Mouse (Mus musculus) embryonic facial prominence, embryonic 12.5 days (tissue): ENCODE results near the gene Trim50. TPM values are rescaled to one million over a fixed set of nuclear protein-coding genes. Genes with fewer than 3 reads are reported as not detected.
A peak's percentile ranks its signal among the peaks of the same experiment; 100 is the strongest.

Experiments
- ATAC-seq: fragments of 200-750 bp; cut with Nextera tagmentation; 2 replicates; pipeline ENCODE4 v1.8.0; 2017; ENCODE audit not compliant: insufficient number of reproducible peaks, insufficient read depth, low FRiP score, low TSS enrichment
- H3K27ac ChIP-seq: fragments of 300-500 bp; sonication (generic); 2 replicates; pipeline ENCODE4 v1.5.1; 2016; ENCODE audit warnings: mild to moderate bottlenecking
- H3K27me3 ChIP-seq: fragments of 300-500 bp; sonication (generic); 2 replicates; pipeline ENCODE4 v1.6.1; 2016; ENCODE audit warnings: mild to moderate bottlenecking, moderate library complexity
- H3K36me3 ChIP-seq: fragments of 300-500 bp; sonication (generic); 2 replicates; pipeline ENCODE4 v1.6.1; 2016; ENCODE audit warnings: mild to moderate bottlenecking
- H3K4me1 ChIP-seq: fragments of 300-500 bp; sonication (generic); 2 replicates; pipeline ENCODE4 v1.6.1; 2016
- H3K4me2 ChIP-seq: fragments of 300-500 bp; sonication (generic); replicated peaks from 2 replicates; pipeline ENCODE4 v1.6.1; 2016; ENCODE audit warnings: mild to moderate bottlenecking, moderate library complexity
- H3K4me3 ChIP-seq: fragments of 300-500 bp; sonication (generic); 2 replicates; pipeline ENCODE4 v1.5.1; 2016; ENCODE audit warnings: mild to moderate bottlenecking
- H3K9ac ChIP-seq: fragments of 300-500 bp; sonication (generic); 2 replicates; pipeline ENCODE4 v1.6.1; 2016; ENCODE audit warnings: mild to moderate bottlenecking, moderate library complexity
- H3K9me3 ChIP-seq: fragments of 300-500 bp; sonication (generic); 2 replicates; pipeline ENCODE4 v1.6.1; 2016; ENCODE audit warnings: mild to moderate bottlenecking, moderate library complexity
- WGBS: fragments of 180-500 bp; shearing (Covaris S2); methylation state at CpG from one replicate; pipeline ENCODE4 v1.1.7; 2016; 5-methylcytosine and 5-hydroxymethylcytosine counted together
- polyA plus RNA-seq: library from polyadenylated mRNA; unstranded; fragments of >200 nt; fragmentation: Nextera tagmentation; extraction: Ambion mirVana; gene quantifications from 2 replicates; pipeline ENCODE4 v1.2.1, GENCODE M21; 2016

Trim50 gene
- polyA plus RNA-seq: not detected in 2 replicates

GRCm38 (mm10) chr5:135352995-135353394, at the start of gene Trim50:
Trim50 (plus strand) TSS chr5:135353295.
- Histone ChIP-seq H3K4me3 (no peak within 1 kb of the TSS), H3K27ac (no peak within 1 kb of the TSS), H3K9me3 (peaks cover 13% of the 10 kb centered on the region), H3K9ac (no peak within 1 kb of the TSS), H3K27me3 (peaks cover 15% of the 10 kb centered on the region; the same call in 1 of the 2 replicates), H3K4me1 (no peaks in the 10 kb centered on the region), H3K4me2 (0 out of 2 replicates have a peak within 1 kb of the TSS, but pooled peaks have one; percentile 18), H3K36me3 (no peaks in the 10 kb centered on the region)
- 64% methylated on average over 9 of the region's 9 CpGs for WGBS
- ATAC-seq: no peak

GRCm38 (mm10) chr5:135306321-135306965, 46.7 kb upstream of the Trim50 start:
- no peaks in the 10 kb centered on the region for H3K27me3 ChIP-seq
- H3K27ac ChIP-seq: no peak overlapping the region
- 45% methylated on average over 10 of the region's 10 CpGs for WGBS
- no peak overlapping the region for H3K4me3 ChIP-seq
- H3K9me3 ChIP-seq: no peaks in the 10 kb centered on the region
- no peak overlapping the region for H3K9ac ChIP-seq
- no peak for ATAC-seq
- no peaks in the 10 kb centered on the region for H3K36me3 ChIP-seq
- H3K4me2 ChIP-seq: no peak overlapping the region
- H3K4me1 ChIP-seq: no peaks in the 10 kb centered on the region

GRCm38 (mm10) chr5:135316177-135316576, 36.9 kb upstream of the Trim50 start:
- Histone ChIP-seq H3K4me3 (no peak overlapping the region), H3K9ac (no peak overlapping the region), H3K36me3 (no peaks in the 10 kb centered on the region), H3K9me3 (no peaks in the 10 kb centered on the region), H3K4me1 (no peaks in the 10 kb centered on the region), H3K4me2 (no peak overlapping the region), H3K27ac (no peak overlapping the region), H3K27me3 (no peaks in the 10 kb centered on the region)
- 85% methylated on average over 3 of the region's 3 CpGs for WGBS
- no peak for ATAC-seq

- no peaks in the 10 kb centered on the region for H3K36me3 ChIP-seq
- no peaks in the 10 kb centered on the region for H3K9me3 ChIP-seq
- H3K4me2 ChIP-seq: no peak overlapping the region
- WGBS: 61% methylated on average over 2 of the region's 2 CpGs
- no peaks in the 10 kb centered on the region for H3K27me3 ChIP-seq
- H3K27ac ChIP-seq: no peak overlapping the region; the same call in 1 of the 2 replicates
- H3K9ac ChIP-seq: no peak overlapping the region
- H3K4me3 ChIP-seq: no peak overlapping the region
- no peaks in the 10 kb centered on the region for H3K4me1 ChIP-seq
- no peak for ATAC-seq
These were observed 33.2 kb upstream of the Trim50 start for GRCm38 (mm10) chr5:135319856-135320255.

GRCm38 (mm10) chr5:135322197-135322596, 30.9 kb upstream of the Trim50 start:
- ATAC-seq: no peak
- Histone ChIP-seq H3K27me3 (no peaks in the 10 kb centered on the region), H3K9ac (no peak overlapping the region), H3K9me3 (no peaks in the 10 kb centered on the region), H3K4me3 (no peak overlapping the region), H3K36me3 (no peaks in the 10 kb centered on the region), H3K4me1 (no peaks in the 10 kb centered on the region), H3K27ac (no peak overlapping the region), H3K4me2 (no peak overlapping the region)
- WGBS: 89% methylated on average over 1 of the region's 1 CpGs

GRCm38 (mm10) chr5:135326121-135326659, 26.9 kb upstream of the Trim50 start:
- WGBS: 11% methylated on average over 3 of the region's 3 CpGs
- H3K4me1 ChIP-seq: no peaks in the 10 kb centered on the region

GRCm38 (mm10) chr5:135329471-135329870, 23.6 kb upstream of the Trim50 start:
- ATAC-seq: no peak
- Histone ChIP-seq H3K4me3 (no peak overlapping the region), H3K4me2 (no peak overlapping the region), H3K27ac (no peak overlapping the region), H3K9ac (no peak overlapping the region), H3K27me3 (no peaks in the 10 kb centered on the region), H3K4me1 (no peaks in the 10 kb centered on the region), H3K36me3 (no peaks in the 10 kb centered on the region), H3K9me3 (no peaks in the 10 kb centered on the region)
- WGBS: 69% methylated on average over 4 of the region's 4 CpGs

More at GRCm38 (mm10) chr5:135326121-135326659, 26.9 kb upstream of the Trim50 start:
- Histone ChIP-seq H3K27me3 (no peaks in the 10 kb centered on the region), H3K4me3 (no peak overlapping the region), H3K9ac (no peak overlapping the region), H3K36me3 (no peaks in the 10 kb centered on the region), H3K27ac (no peak overlapping the region), H3K9me3 (no peaks in the 10 kb centered on the region), H3K4me2 (no peak overlapping the region)
- no peak for ATAC-seq

GRCm38 (mm10) chr5:135330201-135330600, 22.9 kb upstream of the Trim50 start:
- Histone ChIP-seq H3K4me1 (no peaks in the 10 kb centered on the region), H3K36me3 (no peaks in the 10 kb centered on the region), H3K9me3 (no peaks in the 10 kb centered on the region), H3K27me3 (no peaks in the 10 kb centered on the region), H3K4me3 (no peak overlapping the region), H3K9ac (no peak overlapping the region), H3K4me2 (no peak overlapping the region), H3K27ac (no peak overlapping the region)
- ATAC-seq: no peak
- WGBS: 80% methylated on average over 5 of the region's 5 CpGs

GRCm38 (mm10) chr5:135331161-135331560, 21.9 kb upstream of the Trim50 start:
- Histone ChIP-seq H3K4me2 (no peak overlapping the region), H3K4me1 (no peaks in the 10 kb centered on the region), H3K27me3 (no peaks in the 10 kb centered on the region), H3K9me3 (no peaks in the 10 kb centered on the region), H3K9ac (no peak overlapping the region), H3K36me3 (no peaks in the 10 kb centered on the region), H3K27ac (no peak overlapping the region), H3K4me3 (no peak overlapping the region)
- WGBS: 88% methylated on average over 6 of the region's 6 CpGs
- ATAC-seq: no peak

GRCm38 (mm10) chr5:135337575-135337974, 15.5 kb upstream of the Trim50 start:
- no peaks in the 10 kb centered on the region for H3K27me3 ChIP-seq
- H3K4me1 ChIP-seq: no peaks in the 10 kb centered on the region
- no peaks in the 10 kb centered on the region for H3K36me3 ChIP-seq
- H3K9me3 ChIP-seq: no peaks in the 10 kb centered on the region
- ATAC-seq: no peak
- 54% methylated on average over 3 of the region's 3 CpGs for WGBS
- H3K9ac ChIP-seq: no peak overlapping the region
- no peak overlapping the region for H3K27ac ChIP-seq
- no peak overlapping the region for H3K4me3 ChIP-seq
- no peak overlapping the region for H3K4me2 ChIP-seq

GRCm38 (mm10) chr5:135345989-135346388, 7.1 kb upstream of the Trim50 start:
- no peak for ATAC-seq
- Histone ChIP-seq H3K9me3 (peaks cover 9% of the 10 kb centered on the region), H3K27ac (no peak overlapping the region), H3K9ac (no peak overlapping the region), H3K27me3 (no peaks in the 10 kb centered on the region), H3K4me3 (no peak overlapping the region), H3K4me1 (no peaks in the 10 kb centered on the region), H3K36me3 (no peaks in the 10 kb centered on the region), H3K4me2 (no peak overlapping the region)
- 82% methylated on average over 7 of the region's 7 CpGs for WGBS

GRCm38 (mm10) chr5:135346430-135346829, 6.7 kb upstream of the Trim50 start:
- no peak for ATAC-seq
- no peak overlapping the region for H3K27ac ChIP-seq
- no peak overlapping the region for H3K4me2 ChIP-seq
- 25% methylated on average over 1 of the region's 1 CpGs for WGBS
- no peaks in the 10 kb centered on the region for H3K36me3 ChIP-seq
- no peak overlapping the region for H3K9ac ChIP-seq
- no peaks in the 10 kb centered on the region for H3K27me3 ChIP-seq
- H3K4me1 ChIP-seq: no peaks in the 10 kb centered on the region
- peaks cover 9% of the 10 kb centered on the region for H3K9me3 ChIP-seq
- H3K4me3 ChIP-seq: no peak overlapping the region
